In genomic region chr5:118535130-118535529, GRCm38 (mm10) we compare ENCODE assay signal across 12 mouse cellular contexts. TPM values are rescaled to one million over a fixed set of nuclear protein-coding genes. Genes with fewer than 3 reads are reported as not detected.
DNase-seq lines count a peak whose midpoint lies in the region; ATAC-seq lines count a peak whose summit lies in the region.
"Had no signal": no experiment of that assay in that cellular context is flagged by ENCODE, and none has a peak within 500 bp of the region (broad histone marks: within the 10 kb centered on the region; RNA-seq: fewer than 3 reads in every experiment).

No protein-coding gene starts in this region.

- no peak overlapping the region for H3K4me3 ChIP-seq in heart, embryonic 15.5 days
- no peak overlapping the region for H3K4me3 ChIP-seq in neural tube, embryonic 15.5 days (replicated peaks)
- no peak overlapping the region for H3K4me3 ChIP-seq in limb, embryonic 12.5 days (replicated peaks)
- H3K4me3 ChIP-seq: erythroblast, embryonic 14.5 days; hindbrain, embryonic 13.5 days had no signal

- H3K27me3 ChIP-seq in heart, embryonic 15.5 days: peaks cover 12% of the 10 kb centered on the region
- H3K27me3 ChIP-seq in neural tube, embryonic 15.5 days (replicated peaks): no peaks in the 10 kb centered on the region
- no peaks in the 10 kb centered on the region for H3K27me3 ChIP-seq in limb, embryonic 12.5 days
- H3K27me3 ChIP-seq: CH12.LX had no signal

- 0 out of 2 replicates have a peak, but pooled peaks cover 6% of the 10 kb centered on the region for H3K4me1 ChIP-seq in heart, embryonic 15.5 days (replicated peaks)
- peaks cover 11% of the 10 kb centered on the region for H3K4me1 ChIP-seq in neural tube, embryonic 15.5 days
- peaks cover 71% of the 10 kb centered on the region for H3K4me1 ChIP-seq in limb, embryonic 12.5 days (replicated peaks)

- WGBS in heart, embryonic 15.5 days: 41% methylated on average over 8 of the region's 8 CpGs
- WGBS in neural tube, embryonic 15.5 days: 49% methylated on average over 8 of the region's 8 CpGs
- 34% methylated on average over 8 of the region's 8 CpGs for WGBS in limb, embryonic 12.5 days

- intact Hi-C loops in heart, postnatal 25 days (cut with DNase I): no loop called here

- no peak overlapping the region for H3K4me2 ChIP-seq in heart, embryonic 15.5 days
- no peak overlapping the region for H3K4me2 ChIP-seq in neural tube, embryonic 15.5 days
- 0 out of 2 replicates have a peak overlapping the region, but pooled peaks have one; percentile 6 for H3K4me2 ChIP-seq in limb, embryonic 12.5 days
- H3K4me2 ChIP-seq: hindbrain, embryonic 13.5 days had no signal

- H3K9me3 ChIP-seq in heart, embryonic 15.5 days (replicated peaks): no peaks in the 10 kb centered on the region
- no peaks in the 10 kb centered on the region for H3K9me3 ChIP-seq in neural tube, embryonic 15.5 days (replicated peaks)
- no peaks in the 10 kb centered on the region for H3K9me3 ChIP-seq in limb, embryonic 12.5 days
- H3K9me3 ChIP-seq: hindbrain, embryonic 13.5 days had no signal

- peak overlapping the region; percentile 48; the same call in 1 of the 2 replicates for H3K27ac ChIP-seq in heart, embryonic 15.5 days
- H3K27ac ChIP-seq in neural tube, embryonic 15.5 days (replicated peaks): no peak overlapping the region
- peak overlapping the region; percentile 72 for H3K27ac ChIP-seq in limb, embryonic 12.5 days
- H3K27ac ChIP-seq: hindbrain, embryonic 13.5 days had no signal

- no peak overlapping the region for H3K9ac ChIP-seq in heart, embryonic 15.5 days
- no peak overlapping the region for H3K9ac ChIP-seq in neural tube, embryonic 15.5 days (replicated peaks)
- no peak overlapping the region for H3K9ac ChIP-seq in limb, embryonic 12.5 days (replicated peaks)
- H3K9ac ChIP-seq: hindbrain, embryonic 13.5 days had no signal

- H3K36me3 ChIP-seq in heart, embryonic 15.5 days: no peaks in the 10 kb centered on the region
- H3K36me3 ChIP-seq in neural tube, embryonic 15.5 days: no peaks in the 10 kb centered on the region
- H3K36me3 ChIP-seq in limb, embryonic 12.5 days: no peaks in the 10 kb centered on the region
- H3K36me3 ChIP-seq: hindbrain, embryonic 13.5 days had no signal

- DNase-seq in heart, postnatal 25 days (ENCODE audit: low spot score): no peak
- DNase-seq in neural tube, embryonic 10.5 days (ENCODE audit: extremely low spot score, low spot score): peak; percentile 12
- DNase-seq in urinary bladder, adult 18-20 months (ENCODE audit: low spot score in 2 of 2): no peak
- no peak for DNase-seq in frontal cortex, postnatal 10 days (ENCODE audit: low spot score in 2 of 2)
- DNase-seq in cerebellum, adult 11-12 months: no peak
- DNase-seq: cerebellum, adult 9-11 months had no signal

- no peak; the same call in 1 of the 2 replicates for ATAC-seq in heart, embryonic 15.5 days (replicated peaks; ENCODE audit: insufficient number of reproducible peaks, insufficient read depth, low FRiP score, low read depth)
- no peak for ATAC-seq in neural tube, embryonic 15.5 days (ENCODE audit: low FRiP score)
- no peak for ATAC-seq in limb, embryonic 12.5 days (ENCODE audit: insufficient number of reproducible peaks, insufficient read depth, low FRiP score, low TSS enrichment, low read depth)

RNA-seq across cellular contexts. Expression of gene Med13l, which starts 25.3 kb away (rescaled TPM):
- 6.1 and 8.2 TPM in 2 replicates for polyA plus RNA-seq in heart, embryonic 15.5 days (2015; fragmentation: Nextera tagmentation; extraction: Ambion mirVana)
- 10 to 100 TPM; 29.9 to 30.8 TPM for total RNA-seq in heart, postnatal 25 days (2021)
- 11.5 and 12.3 TPM in 2 replicates for polyA plus RNA-seq in neural tube, embryonic 15.5 days (2015; fragmentation: Nextera tagmentation; extraction: Ambion mirVana)
- polyA plus RNA-seq in limb, embryonic 12.5 days (2016; fragmentation: Nextera tagmentation; extraction: Ambion mirVana): 17.0 and 17.1 TPM in 2 replicates
